Mouse (Mus musculus): ENCODE data around the gene Tmem255b. TPM values are rescaled to one million over a fixed set of nuclear protein-coding genes. Genes with fewer than 3 reads are reported as not detected.

The Tmem255b gene
- polyA plus RNA-seq, 1 experiment from 2014 or later: 0.62 TPM

DNA sequence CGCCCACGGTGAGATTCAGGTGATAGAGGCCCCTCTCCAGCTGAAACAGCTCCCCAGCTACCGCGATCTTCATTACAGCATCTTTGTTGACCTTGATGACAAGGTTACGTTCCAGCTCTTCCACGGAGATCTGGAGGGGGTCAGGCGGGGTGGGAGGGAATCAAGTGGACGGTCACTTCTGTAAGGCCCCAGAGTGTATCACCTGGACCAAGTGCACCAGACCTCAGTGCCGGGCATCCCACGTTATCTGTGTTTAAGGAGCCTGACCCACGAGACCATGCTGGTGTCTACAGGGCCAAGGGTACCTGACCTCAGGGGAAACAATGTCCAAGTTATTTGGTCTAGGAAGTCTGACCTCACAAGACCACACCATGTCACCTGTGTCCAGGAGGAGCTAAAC is 36.5 kb downstream of the Tmem255b start:
- H3K9ac ChIP-seq: no peak overlapping the region
- H3K4me1 ChIP-seq: peaks cover 22% of the 10 kb centered on the region
- no peaks in the 10 kb centered on the region for H3K9me3 ChIP-seq
- no peaks in the 10 kb centered on the region for H3K27me3 ChIP-seq (replicated peaks)
- H3K27ac ChIP-seq (replicated peaks): peak overlapping the region; percentile 74
- H3K36me3 ChIP-seq: peaks cover 82% of the 10 kb centered on the region
- no peak overlapping the region for H3K4me3 ChIP-seq
- H3K4me2 ChIP-seq: no peak overlapping the region
- no peak for ATAC-seq (ENCODE audit: extremely low read depth, insufficient number of reproducible peaks, low FRiP score, low TSS enrichment)
- WGBS: 69% methylated on average over 11 of the region's 11 CpGs

DNA sequence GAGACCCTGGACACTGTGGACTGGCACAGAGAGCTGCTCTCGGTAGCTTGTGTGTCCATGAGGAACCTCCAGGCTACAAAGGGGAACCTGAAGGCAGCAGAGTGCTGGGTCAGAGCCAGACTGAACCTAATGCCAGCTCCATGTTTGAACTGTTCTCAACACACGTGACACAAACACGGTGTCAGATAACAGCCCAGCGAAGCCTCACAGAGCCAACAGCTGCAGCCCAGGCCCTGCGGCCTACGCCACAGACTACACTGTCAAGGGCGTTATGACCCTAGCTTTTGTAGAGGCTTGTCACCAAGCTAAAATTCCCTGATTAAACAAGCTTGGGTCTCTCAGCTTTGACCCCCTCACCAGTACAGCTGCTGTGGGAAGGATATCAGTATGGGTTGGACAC is 37.3 kb downstream of the Tmem255b start:
- peak overlapping the region; percentile 74 for H3K27ac ChIP-seq (replicated peaks)
- H3K4me2 ChIP-seq: no peak overlapping the region
- H3K36me3 ChIP-seq: peaks cover 82% of the 10 kb centered on the region

GRCm38 (mm10) chr8:13475892-13476291 is 40.9 kb downstream of the Tmem255b start:
- Histone ChIP-seq H3K4me1 (peaks cover 24% of the 10 kb centered on the region), H3K4me3 (no peak overlapping the region), H3K27me3 (replicated peaks) (no peaks in the 10 kb centered on the region), H3K27ac (replicated peaks) (no peak overlapping the region), H3K9me3 (no peaks in the 10 kb centered on the region), H3K9ac (no peak overlapping the region), H3K36me3 (peaks cover 74% of the 10 kb centered on the region), H3K4me2 (no peak overlapping the region)
- no peak for ATAC-seq (ENCODE audit: extremely low read depth, insufficient number of reproducible peaks, low FRiP score, low TSS enrichment)
- 41% methylated on average over 9 of the region's 9 CpGs for WGBS

More for the DNA sequence above, 37.3 kb downstream of the Tmem255b start:
- ATAC-seq (ENCODE audit: extremely low read depth, insufficient number of reproducible peaks, low FRiP score, low TSS enrichment): peak; percentile 24; the same call in 1 of the 2 replicates
- no peaks in the 10 kb centered on the region for H3K9me3 ChIP-seq
- H3K27me3 ChIP-seq (replicated peaks): no peaks in the 10 kb centered on the region
- 40% methylated on average over 7 of the region's 7 CpGs for WGBS
- H3K9ac ChIP-seq: no peak overlapping the region; the same call in 1 of the 2 replicates
- peaks cover 22% of the 10 kb centered on the region for H3K4me1 ChIP-seq
- no peak overlapping the region for H3K4me3 ChIP-seq

DNA sequence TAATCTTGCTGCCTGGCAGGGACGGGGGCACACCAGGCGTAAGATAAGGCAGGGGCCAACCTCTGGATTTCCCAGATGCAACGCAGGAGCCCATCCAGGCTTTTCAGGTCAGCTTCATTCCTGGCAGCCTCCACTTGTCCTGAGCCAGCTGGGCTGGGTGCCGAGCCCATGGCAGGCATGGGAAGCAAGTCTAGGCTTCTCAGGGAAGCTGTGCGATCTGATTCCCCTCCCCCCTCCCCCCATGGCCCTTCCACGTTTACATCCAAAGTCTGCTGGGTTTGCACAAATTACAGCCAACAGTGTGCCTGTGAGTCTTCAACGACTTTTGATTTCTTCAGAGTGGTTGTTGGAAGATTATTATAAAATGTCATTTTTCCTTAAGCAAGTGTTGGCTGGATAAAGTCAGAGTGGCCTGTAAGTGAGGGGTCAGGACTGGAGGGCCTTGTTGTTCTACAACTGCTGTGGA is 46.1 kb downstream of the Tmem255b start:
- H3K9ac ChIP-seq: no peak overlapping the region
- no peaks in the 10 kb centered on the region for H3K27me3 ChIP-seq (replicated peaks)
- no peaks in the 10 kb centered on the region for H3K9me3 ChIP-seq
- WGBS: 71% methylated on average over 7 of the region's 7 CpGs
- no peak overlapping the region for H3K4me2 ChIP-seq
- peaks cover 84% of the 10 kb centered on the region for H3K36me3 ChIP-seq
- H3K4me1 ChIP-seq: peaks cover 6% of the 10 kb centered on the region
- H3K27ac ChIP-seq (replicated peaks): no peak overlapping the region
- no peak overlapping the region for H3K4me3 ChIP-seq
- ATAC-seq (ENCODE audit: extremely low read depth, insufficient number of reproducible peaks, low FRiP score, low TSS enrichment): no peak

- H3K36me3 ChIP-seq: peaks cover 80% of the 10 kb centered on the region
Observed at GRCm38 (mm10) chr8:13481596-13481995, 46.6 kb downstream of the Tmem255b start.

GRCm38 (mm10) chr8:13482101-13482801 is 47.3 kb downstream of the Tmem255b start:
- WGBS: 69% methylated on average over 2 of the region's 2 CpGs
- H3K27me3 ChIP-seq (replicated peaks): no peaks in the 10 kb centered on the region
- H3K27ac ChIP-seq (replicated peaks): no peak overlapping the region
- H3K4me3 ChIP-seq: no peak overlapping the region
- H3K36me3 ChIP-seq: peaks cover 73% of the 10 kb centered on the region
- no peak overlapping the region for H3K9ac ChIP-seq
- H3K4me2 ChIP-seq: no peak overlapping the region
- H3K9me3 ChIP-seq: no peaks in the 10 kb centered on the region
- no peak for ATAC-seq (ENCODE audit: extremely low read depth, insufficient number of reproducible peaks, low FRiP score, low TSS enrichment)
- peaks cover 15% of the 10 kb centered on the region for H3K4me1 ChIP-seq

More at GRCm38 (mm10) chr8:13481596-13481995, 46.6 kb downstream of the Tmem255b start:
- Histone ChIP-seq H3K9me3 (no peaks in the 10 kb centered on the region), H3K4me1 (peaks cover 9% of the 10 kb centered on the region), H3K4me3 (no peak overlapping the region), H3K4me2 (no peak overlapping the region), H3K27me3 (replicated peaks) (no peaks in the 10 kb centered on the region), H3K27ac (replicated peaks) (no peak overlapping the region), H3K9ac (no peak overlapping the region)
- 82% methylated on average over 3 of the region's 3 CpGs for WGBS
- no peak for ATAC-seq (ENCODE audit: extremely low read depth, insufficient number of reproducible peaks, low FRiP score, low TSS enrichment)

DNA sequence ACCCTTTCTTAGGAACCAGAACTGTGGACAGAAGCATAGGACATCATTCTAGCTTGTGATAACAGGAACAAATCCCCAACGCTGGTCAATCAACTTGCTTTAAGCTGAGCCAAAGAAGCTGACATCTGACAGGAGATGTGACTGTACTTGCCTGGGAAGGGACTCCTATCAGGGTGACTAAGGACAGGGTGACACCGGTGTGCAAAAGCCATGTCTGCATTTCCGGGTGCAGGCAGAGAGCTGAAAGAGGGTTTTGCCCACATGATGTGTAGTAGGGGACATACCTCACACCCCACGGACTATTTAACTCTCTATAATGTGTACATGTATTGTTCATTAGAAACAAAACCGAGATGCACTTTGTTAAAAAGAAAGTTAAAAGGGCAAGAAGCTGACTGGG is 48.2 kb downstream of the Tmem255b start:
- no peak overlapping the region for H3K4me2 ChIP-seq
- peaks cover 64% of the 10 kb centered on the region for H3K36me3 ChIP-seq
- ATAC-seq (ENCODE audit: extremely low read depth, insufficient number of reproducible peaks, low FRiP score, low TSS enrichment): no peak
- H3K9me3 ChIP-seq: no peaks in the 10 kb centered on the region
- peaks cover 15% of the 10 kb centered on the region for H3K4me1 ChIP-seq
- H3K9ac ChIP-seq: no peak overlapping the region
- no peak overlapping the region for H3K4me3 ChIP-seq
- WGBS: 74% methylated on average over 5 of the region's 5 CpGs
- no peaks in the 10 kb centered on the region for H3K27me3 ChIP-seq (replicated peaks)
- H3K27ac ChIP-seq (replicated peaks): no peak overlapping the region

GRCm38 (mm10) chr8:13489351-13489750 is 54.4 kb downstream of the Tmem255b start:
- H3K36me3 ChIP-seq: peaks cover 25% of the 10 kb centered on the region

GRCm38 (mm10) chr8:13489986-13490910 is 55.3 kb downstream of the Tmem255b start:
- H3K9me3 ChIP-seq: no peaks in the 10 kb centered on the region
- H3K27me3 ChIP-seq (replicated peaks): peaks cover 32% of the 10 kb centered on the region
- H3K36me3 ChIP-seq: peaks cover 16% of the 10 kb centered on the region
- ATAC-seq (ENCODE audit: extremely low read depth, insufficient number of reproducible peaks, low FRiP score, low TSS enrichment): no peak
- H3K4me3 ChIP-seq: peak overlapping the region; percentile 3; the same call in 1 of the 2 replicates
- WGBS: 20% methylated on average over 13 of the region's 13 CpGs
- H3K4me1 ChIP-seq: peaks cover 64% of the 10 kb centered on the region
- H3K4me2 ChIP-seq: peak overlapping the region; percentile 44
- peak overlapping the region; percentile 58 for H3K9ac ChIP-seq
- peak overlapping the region; percentile 54 for H3K27ac ChIP-seq (replicated peaks)

More at GRCm38 (mm10) chr8:13489351-13489750, 54.4 kb downstream of the Tmem255b start:
- Histone ChIP-seq H3K9ac (peak overlapping the region; percentile 58; the same call in 1 of the 2 replicates), H3K4me2 (peak overlapping the region; percentile 44), H3K27ac (replicated peaks) (peak overlapping the region; percentile 54), H3K4me3 (no peak overlapping the region), H3K4me1 (peaks cover 61% of the 10 kb centered on the region), H3K9me3 (no peaks in the 10 kb centered on the region), H3K27me3 (replicated peaks) (peaks cover 25% of the 10 kb centered on the region)
- no peak for ATAC-seq (ENCODE audit: extremely low read depth, insufficient number of reproducible peaks, low FRiP score, low TSS enrichment)
- WGBS: 74% methylated on average over 3 of the region's 3 CpGs

- ATAC-seq (ENCODE audit: extremely low read depth, insufficient number of reproducible peaks, low FRiP score, low TSS enrichment): no peak
- Histone ChIP-seq H3K27me3 (replicated peaks) (peaks cover 39% of the 10 kb centered on the region), H3K9me3 (no peaks in the 10 kb centered on the region), H3K4me1 (peaks cover 59% of the 10 kb centered on the region), H3K9ac (peak overlapping the region; percentile 58), H3K4me2 (peak overlapping the region; percentile 82), H3K4me3 (0 out of 2 replicates have a peak overlapping the region, but pooled peaks have one; percentile 18), H3K27ac (replicated peaks) (peak overlapping the region; percentile 78; the same call in 1 of the 2 replicates), H3K36me3 (peaks cover 12% of the 10 kb centered on the region)
- WGBS: 74% methylated on average over 14 of the region's 14 CpGs
Observed at GRCm38 (mm10) chr8:13491491-13492010, 56.6 kb downstream of the Tmem255b start.

Measured in heart, embryonic 13.5 days (tissue).